Mouse (Mus musculus): ENCODE measurements around the gene Slc10a7. TPM values are rescaled to one million over a fixed set of nuclear protein-coding genes. Genes with fewer than 3 reads are reported as not detected.

Slc10a7 gene
- polyA plus RNA-seq, 2 experiments = 13.1 to 20.9 TPM

- ATAC-seq (ENCODE audit: low FRiP score, low read depth) (no peak), DNase-seq (ENCODE audit: low spot score) (peak; percentile 9)
- Histone ChIP-seq H3K27me3 (ENCODE audit: control insufficient read depth, insufficient read depth, low read length) (no peaks in the 10 kb centered on the region), H3K36me3 (ENCODE audit: control insufficient read depth, insufficient read depth, low read length) (no peaks in the 10 kb centered on the region), H3K4me2 (replicated peaks; ENCODE audit: low read depth, low read length, severe bottlenecking) (no peak overlapping the region), H3K27ac (replicated peaks; ENCODE audit: low read depth, low read length) (no peak overlapping the region), H3K9ac (ENCODE audit: low read depth, low read length, severe bottlenecking) (no peak overlapping the region), H3K4me3 (replicated peaks; ENCODE audit: low read length) (no peak overlapping the region), H3K4me1 (ENCODE audit: control insufficient read depth, insufficient read depth, low read length) (no peaks in the 10 kb centered on the region), H3K9me3 (ENCODE audit: control insufficient read depth, low read length) (no peaks in the 10 kb centered on the region)
- no peak for TF ChIP-seq POLR2A (IDR thresholded peaks at IDR 0.05; ENCODE audit: borderline replicate concordance, extremely low read depth, insufficient read depth, insufficient read length)
- WGBS = 60% methylated on average over 7 of the region's 7 CpGs
Observed at GRCm38 (mm10) chr8:78771256-78771655, 262.1 kb downstream of the Slc10a7 start.

- Histone ChIP-seq H3K27me3 (ENCODE audit: control insufficient read depth, insufficient read depth, low read length) (no peaks in the 10 kb centered on the region), H3K9ac (ENCODE audit: low read depth, low read length, severe bottlenecking) (no peak overlapping the region), H3K9me3 (ENCODE audit: control insufficient read depth, low read length) (no peaks in the 10 kb centered on the region), H3K4me1 (ENCODE audit: control insufficient read depth, insufficient read depth, low read length) (no peaks in the 10 kb centered on the region), H3K4me3 (replicated peaks; ENCODE audit: low read length) (no peak overlapping the region), H3K4me2 (replicated peaks; ENCODE audit: low read depth, low read length, severe bottlenecking) (no peak overlapping the region), H3K27ac (replicated peaks; ENCODE audit: low read depth, low read length) (no peak overlapping the region), H3K36me3 (ENCODE audit: control insufficient read depth, insufficient read depth, low read length) (no peaks in the 10 kb centered on the region)
- DNase-seq (ENCODE audit: low spot score) (no peak), ATAC-seq (ENCODE audit: low FRiP score, low read depth) (no peak)
- no peak for TF ChIP-seq POLR2A (IDR thresholded peaks at IDR 0.05; ENCODE audit: borderline replicate concordance, extremely low read depth, insufficient read depth, insufficient read length)
- 88% methylated on average over 9 of the region's 9 CpGs for WGBS
Observed at GRCm38 (mm10) chr8:78776816-78777215, 267.7 kb downstream of the Slc10a7 start.

Other genes starting within 250 kb of the Slc10a7 start
- gene Pou4f2, start 72.7 kb upstream of the Slc10a7 start, polyA plus RNA-seq (2012; rRNA removed) = 0.04 TPM in 1 of 2 replicates, not detected in the other
- not detected in 2 replicates for gene Pou4f2, start 72.7 kb upstream of the Slc10a7 start, polyA plus RNA-seq (2014; fragmentation: Nextera tagmentation; extraction: Ambion mirVana)
- gene Rbmxl1, start 448 bp upstream of the Slc10a7 start, polyA plus RNA-seq (2012; rRNA removed) = 118 and 146 TPM in 2 replicates
- gene Rbmxl1, start 448 bp upstream of the Slc10a7 start, polyA plus RNA-seq (2014; fragmentation: Nextera tagmentation; extraction: Ambion mirVana) = 203 and 226 TPM in 2 replicates

All from limb, embryonic 14.5 days (tissue).